11 mouse cellular contexts compared by ENCODE assay signal in the genomic region with DNA sequence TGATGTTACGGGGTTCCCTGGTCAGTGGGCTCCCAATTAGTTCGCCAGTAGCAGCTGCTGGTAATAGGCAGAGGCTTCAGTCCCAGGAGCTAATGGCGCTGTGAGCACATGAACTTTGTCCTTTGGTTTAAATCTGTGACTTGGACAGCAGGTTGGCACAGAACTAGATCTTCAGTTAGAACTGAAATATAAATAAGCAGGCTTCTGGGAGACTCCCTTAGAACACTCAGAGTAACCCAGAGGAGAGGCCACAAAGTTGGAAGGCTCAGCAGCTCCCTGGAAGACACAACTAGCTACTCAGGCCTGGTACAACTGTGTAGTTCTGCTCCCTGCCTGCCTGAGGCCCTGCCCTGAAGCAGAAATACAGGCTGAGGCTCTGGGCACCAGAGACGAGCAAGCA.
DNase-seq lines count a peak whose midpoint lies in the region; ATAC-seq and TF ChIP-seq lines count a peak whose summit lies in the region.
"Had no signal": no experiment of that assay in that cellular context is flagged by ENCODE, and none has a peak within 500 bp of the region (broad histone marks: within the 10 kb centered on the region; RNA-seq: fewer than 3 reads in every experiment).

No protein-coding gene starts in this region.

- no peak for TF ChIP-seq CTCF in liver, adult 2 months (IDR thresholded peaks at IDR 0.05; ENCODE audit: low read depth, low read length)
- no peak for TF ChIP-seq CTCF in liver, postnatal 0 days (IDR thresholded peaks at IDR 0.05; ENCODE audit: low read depth)

- no peak for ATAC-seq in liver, postnatal 0 days
- peak; percentile 32; the same call in 1 of the 2 replicates for ATAC-seq in intestine, embryonic 16.5 days
- ATAC-seq in limb, embryonic 12.5 days (ENCODE audit: insufficient number of reproducible peaks, insufficient read depth, low FRiP score, low TSS enrichment, low read depth): no peak
- ATAC-seq in heart, embryonic 11.5 days (replicated peaks; ENCODE audit: insufficient number of reproducible peaks, low FRiP score, low TSS enrichment): no peak

- H3K4me3 ChIP-seq in liver, adult 2 months (ENCODE audit: insufficient read depth, low read depth, low read length): no peak overlapping the region
- H3K4me3 ChIP-seq in liver, postnatal 0 days (ENCODE audit: low read depth, low read length): no peak overlapping the region
- no peak overlapping the region for H3K4me3 ChIP-seq in intestine, embryonic 16.5 days (ENCODE audit: low read length)
- no peak overlapping the region for H3K4me3 ChIP-seq in limb, embryonic 12.5 days (replicated peaks)
- no peak overlapping the region for H3K4me3 ChIP-seq in heart, embryonic 11.5 days (ENCODE audit: low read depth, low read length)
- H3K4me3 ChIP-seq: heart, embryonic 13.5 days had no signal

- no peak for TF ChIP-seq EP300 in liver, postnatal 0 days (IDR thresholded peaks at IDR 0.05; ENCODE audit: low read depth)

- peaks cover 8% of the 10 kb centered on the region; the same call in 1 of the 2 replicates for H3K4me1 ChIP-seq in liver, adult 2 months (ENCODE audit: control insufficient read depth, insufficient read depth, low read length)
- H3K4me1 ChIP-seq in liver, postnatal 0 days (ENCODE audit: insufficient read depth): peaks cover 6% of the 10 kb centered on the region; the same call in 1 of the 2 replicates
- peaks cover 21% of the 10 kb centered on the region for H3K4me1 ChIP-seq in intestine, embryonic 16.5 days (ENCODE audit: control insufficient read depth, insufficient read depth, low read length)
- H3K4me1 ChIP-seq in limb, embryonic 12.5 days (replicated peaks): peaks cover 62% of the 10 kb centered on the region
- H3K4me1 ChIP-seq in heart, embryonic 11.5 days (ENCODE audit: control insufficient read depth, insufficient read depth, low read length): peaks cover 9% of the 10 kb centered on the region; the same call in 1 of the 2 replicates

- H3K9ac ChIP-seq in liver, adult 2 months (ENCODE audit: low read depth, low read length): no peak overlapping the region
- no peak overlapping the region for H3K9ac ChIP-seq in liver, postnatal 0 days (replicated peaks)
- H3K9ac ChIP-seq in intestine, embryonic 16.5 days (ENCODE audit: low read depth, low read length): no peak overlapping the region
- no peak overlapping the region for H3K9ac ChIP-seq in limb, embryonic 12.5 days (replicated peaks)
- no peak overlapping the region for H3K9ac ChIP-seq in heart, embryonic 11.5 days (ENCODE audit: low read depth, low read length)
- H3K9ac ChIP-seq: heart, embryonic 13.5 days; liver, embryonic 14.5 days had no signal

- no peak overlapping the region for H3K4me2 ChIP-seq in liver, postnatal 0 days (ENCODE audit: low read depth, low read length)
- no peak overlapping the region for H3K4me2 ChIP-seq in intestine, embryonic 16.5 days (ENCODE audit: low read depth, low read length)
- no peak overlapping the region for H3K4me2 ChIP-seq in limb, embryonic 12.5 days
- no peak overlapping the region for H3K4me2 ChIP-seq in heart, embryonic 11.5 days
- H3K4me2 ChIP-seq: heart, embryonic 13.5 days had no signal

- H3K9me3 ChIP-seq in liver, postnatal 0 days (ENCODE audit: low read length): no peaks in the 10 kb centered on the region
- H3K9me3 ChIP-seq in intestine, embryonic 16.5 days (ENCODE audit: control insufficient read depth, low read length): no peaks in the 10 kb centered on the region
- H3K9me3 ChIP-seq in limb, embryonic 12.5 days: no peaks in the 10 kb centered on the region
- H3K9me3 ChIP-seq in heart, embryonic 11.5 days (replicated peaks; ENCODE audit: control insufficient read depth, low read length): no peaks in the 10 kb centered on the region
- H3K9me3 ChIP-seq: heart, embryonic 13.5 days had no signal

- 76% methylated on average over 4 of the region's 4 CpGs for WGBS in liver, adult 2 months
- 68% methylated on average over 4 of the region's 4 CpGs for WGBS in liver, postnatal 0 days (ENCODE audit: insufficient replicate concordance)
- WGBS in intestine, embryonic 16.5 days: 69% methylated on average over 4 of the region's 4 CpGs
- WGBS in limb, embryonic 12.5 days: 50% methylated on average over 4 of the region's 4 CpGs
- 83% methylated on average over 4 of the region's 4 CpGs for WGBS in heart, embryonic 11.5 days (ENCODE audit: insufficient replicate concordance)

- H3K36me3 ChIP-seq in liver, adult 2 months (ENCODE audit: control insufficient read depth, insufficient read depth, low read length): no peaks in the 10 kb centered on the region
- H3K36me3 ChIP-seq in liver, postnatal 0 days (replicated peaks; ENCODE audit: insufficient read depth, low read length): no peaks in the 10 kb centered on the region
- no peaks in the 10 kb centered on the region for H3K36me3 ChIP-seq in intestine, embryonic 16.5 days (ENCODE audit: control insufficient read depth, insufficient read depth, low read length)
- no peaks in the 10 kb centered on the region for H3K36me3 ChIP-seq in limb, embryonic 12.5 days
- H3K36me3 ChIP-seq in heart, embryonic 11.5 days (ENCODE audit: control insufficient read depth, insufficient read depth, low read length): no peaks in the 10 kb centered on the region

- H3K27ac ChIP-seq in liver, adult 2 months (replicated peaks; ENCODE audit: insufficient read depth, low read depth, low read length): no peak overlapping the region
- H3K27ac ChIP-seq in liver, postnatal 0 days (ENCODE audit: low read depth): no peak overlapping the region
- peak overlapping the region; percentile 60 for H3K27ac ChIP-seq in intestine, embryonic 16.5 days (ENCODE audit: low read length)
- H3K27ac ChIP-seq in limb, embryonic 12.5 days: peak overlapping the region; percentile 83
- H3K27ac ChIP-seq in heart, embryonic 11.5 days (ENCODE audit: low read depth, low read length): no peak overlapping the region
- H3K27ac ChIP-seq: heart, embryonic 13.5 days; liver, embryonic 14.5 days had no signal

- no peaks in the 10 kb centered on the region for H3K27me3 ChIP-seq in liver, adult 2 months (ENCODE audit: control insufficient read depth, insufficient read depth, low read length)
- no peaks in the 10 kb centered on the region for H3K27me3 ChIP-seq in liver, postnatal 0 days (ENCODE audit: insufficient read depth, low read length)
- no peaks in the 10 kb centered on the region for H3K27me3 ChIP-seq in intestine, embryonic 16.5 days (replicated peaks; ENCODE audit: control insufficient read depth, insufficient read depth, low read length)
- H3K27me3 ChIP-seq in limb, embryonic 12.5 days: no peaks in the 10 kb centered on the region
- H3K27me3 ChIP-seq in heart, embryonic 11.5 days (ENCODE audit: control insufficient read depth, insufficient read depth, low read length): no peaks in the 10 kb centered on the region
- H3K27me3 ChIP-seq: heart, embryonic 13.5 days had no signal

- DNase-seq in adrenal gland, postnatal 14 days: peak; percentile 24
- no peak for DNase-seq in adrenal gland, postnatal 4 days (ENCODE audit: low spot score in 2 of 2)
- DNase-seq in liver, adult 2 months (ENCODE audit: extremely low read depth, low read depth, low spot score): peak; percentile 63
- DNase-seq in liver, postnatal 0 days: no peak
- DNase-seq in testis, postnatal 10 days (ENCODE audit: low spot score): no peak
- DNase-seq: spleen, adult 18-20 months had no signal

- no peak for TF ChIP-seq POLR2A in liver, adult 2 months (IDR thresholded peaks at IDR 0.05; ENCODE audit: extremely low read depth, insufficient read depth, low read length)

- no peaks in the 10 kb centered on the region for H3K79me2 ChIP-seq in liver, adult 2 months (ENCODE audit: control insufficient read depth, insufficient read depth, low read length)

Comparison
In these comparisons a context has a peak if more than half of its experiments do, and no peak if none do; other contexts are left out.
1. DNase-seq: peak in adrenal gland, postnatal 14 days (single experiment) and liver, adult 2 months (single experiment); none in adrenal gland, postnatal 4 days (0 of 2), liver, postnatal 0 days (single experiment) and testis, postnatal 10 days (single experiment).
2. H3K27ac ChIP-seq: peak in intestine, embryonic 16.5 days (single experiment) and limb, embryonic 12.5 days (single experiment); none in liver, adult 2 months (single experiment), liver, postnatal 0 days (single experiment) and heart, embryonic 11.5 days (single experiment).